Mouse (Mus musculus): ENCODE data around the gene Heatr4. TPM values are rescaled to one million over a fixed set of nuclear protein-coding genes. Genes with fewer than 3 reads are reported as not detected.

The Heatr4 gene
- polyA plus RNA-seq, 1 experiment from 2014 or later = not detected

Other genes starting within 250 kb of the Heatr4 start
- gene Papln, start 221.2 kb downstream of the Heatr4 start, polyA plus RNA-seq (2016; fragmentation: Nextera tagmentation; extraction: Ambion mirVana) = 0.12 and 0.23 TPM in 2 replicates
- gene Numb, start 62.9 kb downstream of the Heatr4 start, polyA plus RNA-seq (2016; fragmentation: Nextera tagmentation; extraction: Ambion mirVana) = 33.2 and 33.4 TPM in 2 replicates
- gene Riox1, start 34.2 kb downstream of the Heatr4 start, polyA plus RNA-seq (2016; fragmentation: Nextera tagmentation; extraction: Ambion mirVana) = 16.9 and 18.5 TPM in 2 replicates
- gene Acot2, start 3.0 kb upstream of the Heatr4 start, polyA plus RNA-seq (2016; fragmentation: Nextera tagmentation; extraction: Ambion mirVana) = 10.3 and 11.7 TPM in 2 replicates
- 41.0 and 45.4 TPM in 2 replicates for gene Acot1, start 24.6 kb upstream of the Heatr4 start, polyA plus RNA-seq (2016; fragmentation: Nextera tagmentation; extraction: Ambion mirVana)
- gene Acot4, start 53.5 kb upstream of the Heatr4 start, polyA plus RNA-seq (2016; fragmentation: Nextera tagmentation; extraction: Ambion mirVana) = 0.15 and 0.33 TPM in 2 replicates
- not detected in 2 replicates for gene Gm49366, start 54.1 kb upstream of the Heatr4 start, polyA plus RNA-seq (2016; fragmentation: Nextera tagmentation; extraction: Ambion mirVana)
- gene Acot3, start 67.3 kb upstream of the Heatr4 start, polyA plus RNA-seq (2016; fragmentation: Nextera tagmentation; extraction: Ambion mirVana) = 0.32 and 0.33 TPM in 2 replicates
- not detected in 2 replicates for gene Acot5, start 84.5 kb upstream of the Heatr4 start, polyA plus RNA-seq (2016; fragmentation: Nextera tagmentation; extraction: Ambion mirVana)
- gene Acot6, start 115.8 kb upstream of the Heatr4 start, polyA plus RNA-seq (2016; fragmentation: Nextera tagmentation; extraction: Ambion mirVana) = 0.97 and 1.0 TPM in 2 replicates
- gene Dnal1, start 129.5 kb upstream of the Heatr4 start, polyA plus RNA-seq (2016; fragmentation: Nextera tagmentation; extraction: Ambion mirVana) = 6.8 and 7.8 TPM in 2 replicates
- 2.8 and 3.4 TPM in 2 replicates for gene Pnma1, start 163.6 kb upstream of the Heatr4 start, polyA plus RNA-seq (2016; fragmentation: Nextera tagmentation; extraction: Ambion mirVana)
- gene Elmsan1, start 234.0 kb upstream of the Heatr4 start, polyA plus RNA-seq (2016; fragmentation: Nextera tagmentation; extraction: Ambion mirVana) = 6.8 and 7.8 TPM in 2 replicates